Mouse (Mus musculus): Measurements from ENCODE around the gene Ptprg.

- TF ChIP-seq EP300 (IDR thresholded peaks at IDR 0.05; ENCODE audit: low read depth) (no peak), CTCF (IDR thresholded peaks at IDR 0.05; ENCODE audit: low read depth) (no peak)
Measured at GRCm38 (mm10) chr14:11698880-11699279, 145.5 kb downstream of the Ptprg start.
